Mouse (Mus musculus) frontal cortex, adult (tissue): ENCODE data around the gene Wnt4.

ENCODE experiments used
- ATAC-seq: cut with Nextera tagmentation; 2 replicates; pipeline ENCODE4 v1.9.2; 2017; ENCODE audit warnings: mild to moderate bottlenecking, moderate library complexity, mixed read lengths; ENCODE audit not compliant: low TSS enrichment

The Wnt4 gene

GRCm38 (mm10) chr4:137305831-137306576, 28.7 kb downstream of the Wnt4 start:
- no peak for ATAC-seq

DNA sequence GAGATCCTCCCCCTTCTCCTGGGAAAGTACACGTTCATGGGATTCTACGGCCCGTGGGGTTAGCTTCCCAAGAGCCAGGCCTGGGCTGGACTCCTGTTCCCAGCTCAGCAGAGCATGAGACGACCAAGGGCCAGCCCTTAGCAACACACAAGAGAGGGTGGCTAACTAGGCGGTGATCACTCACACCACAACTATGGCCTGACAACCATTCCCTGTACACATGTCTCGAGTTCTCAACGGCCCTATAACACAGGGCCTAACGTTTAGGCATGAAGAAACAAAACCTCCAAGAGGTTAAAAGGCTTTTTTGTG, 29.2 kb downstream of the Wnt4 start:
- no peak for ATAC-seq

- ATAC-seq, result no peak
Measured at GRCm38 (mm10) chr4:137306991-137307706, 29.9 kb downstream of the Wnt4 start.

DNA sequence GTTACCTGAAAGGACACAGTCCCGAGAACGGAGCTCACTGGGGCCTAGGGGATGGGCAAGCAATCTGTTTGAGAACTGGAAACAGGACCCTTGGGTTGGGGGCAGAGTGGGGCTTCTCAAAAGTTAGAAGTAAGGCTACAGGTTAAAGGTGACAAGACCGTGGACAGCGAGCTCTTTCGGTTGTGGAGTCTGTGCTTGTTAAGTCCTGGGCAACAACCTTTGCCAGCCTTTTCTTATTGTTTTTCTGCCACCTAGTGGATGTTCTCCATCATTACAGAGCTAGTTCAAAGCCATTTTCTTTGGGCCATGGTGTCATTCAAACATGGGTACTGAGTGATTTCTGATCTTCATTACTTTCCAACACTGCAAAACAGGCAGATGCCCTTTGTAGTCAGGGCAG, 31.1 kb downstream of the Wnt4 start:
- ATAC-seq, result 0 out of 2 replicates have a peak, but pooled peaks have one; percentile 15

- ATAC-seq, result no peak
Measured at GRCm38 (mm10) chr4:137313511-137313910, 36.2 kb downstream of the Wnt4 start.

DNA sequence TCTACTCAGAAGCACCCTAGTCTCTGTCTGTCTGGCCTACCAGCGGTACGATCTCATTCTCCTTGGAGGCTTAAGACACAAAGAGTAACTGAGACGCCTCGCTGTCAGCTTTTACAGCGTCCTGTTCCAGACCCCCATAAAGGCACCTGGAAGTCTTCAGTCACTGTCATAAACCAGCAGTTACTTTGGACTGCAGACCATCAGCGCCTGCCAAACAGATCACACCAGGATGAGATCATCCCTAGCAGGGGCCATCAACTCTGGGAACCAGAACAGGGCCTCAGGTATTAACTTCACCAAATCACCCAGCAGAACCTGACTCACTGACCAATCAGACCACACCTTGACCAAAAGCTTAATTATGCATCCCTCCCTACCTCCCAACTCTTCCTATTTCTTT, 37.3 kb downstream of the Wnt4 start:
- ATAC-seq, result no peak

DNA sequence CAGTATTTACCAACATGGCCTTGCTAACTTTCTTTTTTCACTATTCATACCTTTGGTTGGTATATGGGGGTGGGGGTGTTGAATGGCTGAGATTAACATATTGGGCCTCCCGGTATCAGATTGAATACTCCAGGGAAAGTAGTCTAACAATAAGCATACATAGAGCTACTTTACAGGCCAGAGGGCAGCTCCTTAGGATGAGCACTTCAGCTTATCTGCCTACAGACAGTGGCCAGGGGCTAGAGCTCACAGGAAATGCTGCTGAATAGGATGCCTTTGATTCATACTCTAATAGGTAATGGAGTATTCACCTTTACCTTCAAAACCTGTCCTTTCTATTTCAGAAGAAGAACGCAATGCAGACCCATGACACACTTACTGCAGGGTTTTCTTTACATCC, 37.8 kb downstream of the Wnt4 start:
- no peak for ATAC-seq

GRCm38 (mm10) chr4:137316027-137316770, 38.9 kb downstream of the Wnt4 start:
- ATAC-seq, result no peak

DNA sequence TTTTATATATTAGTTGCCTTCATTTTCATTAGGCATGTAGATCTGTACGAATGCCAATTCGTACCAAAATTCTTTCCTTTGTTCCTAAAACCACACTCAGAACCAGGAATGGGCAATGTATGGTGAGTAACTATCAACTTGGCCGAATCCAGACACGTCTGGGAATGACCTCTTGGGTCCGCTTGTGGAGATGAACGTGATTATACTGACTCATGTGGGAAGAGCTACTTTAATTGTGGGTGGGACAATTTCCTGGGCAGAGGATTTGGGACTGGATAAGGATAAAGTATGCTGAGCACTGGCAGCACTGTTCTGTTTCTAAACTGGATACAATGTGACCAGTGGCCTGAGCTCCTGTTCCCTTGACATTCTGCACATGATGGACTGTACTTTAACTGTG, 47.6 kb downstream of the Wnt4 start:
- no peak for ATAC-seq

DNA sequence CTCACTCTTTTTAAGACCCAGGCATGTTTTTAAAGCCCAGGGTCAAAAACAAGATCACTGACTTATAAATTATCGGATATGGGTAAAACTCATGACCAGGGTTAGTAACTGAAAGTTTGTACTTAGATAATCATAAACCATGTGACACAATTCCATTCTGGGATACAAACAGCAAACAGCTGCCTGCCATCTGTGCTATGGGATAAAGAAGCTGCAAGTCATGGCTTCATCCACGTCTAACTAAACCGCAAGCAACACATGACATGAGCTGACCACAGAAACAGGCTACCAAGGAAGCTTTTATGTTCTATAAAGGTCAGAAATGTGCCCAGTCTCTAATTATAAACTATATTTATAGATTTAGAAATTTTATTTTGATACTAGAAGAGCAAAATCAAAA, 49.2 kb downstream of the Wnt4 start:
- ATAC-seq, result no peak

GRCm38 (mm10) chr4:137332051-137332450, 54.8 kb downstream of the Wnt4 start:
- ATAC-seq, result no peak

DNA sequence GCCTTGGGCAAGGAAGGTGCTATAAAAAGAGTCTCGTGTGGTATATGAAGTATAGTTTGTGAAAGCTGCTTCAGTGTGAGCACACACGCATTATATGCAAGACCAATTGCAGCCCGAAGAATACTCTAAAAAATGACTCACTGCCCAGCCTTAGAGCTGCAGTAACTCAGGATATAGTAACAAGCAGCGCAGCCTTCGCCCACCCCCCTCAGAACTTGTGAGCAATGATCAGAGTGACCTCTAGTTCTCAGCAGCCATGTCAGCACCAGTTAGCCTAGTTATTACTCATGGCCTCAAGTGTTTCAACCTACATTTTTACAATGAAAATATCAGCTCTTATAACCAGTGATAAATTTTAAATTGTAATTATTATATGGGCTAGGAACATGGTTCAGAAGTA, 59.2 kb downstream of the Wnt4 start:
- ATAC-seq, result no peak

- no peak for ATAC-seq
Measured at GRCm38 (mm10) chr4:137339415-137339814, 62.1 kb downstream of the Wnt4 start.

DNA sequence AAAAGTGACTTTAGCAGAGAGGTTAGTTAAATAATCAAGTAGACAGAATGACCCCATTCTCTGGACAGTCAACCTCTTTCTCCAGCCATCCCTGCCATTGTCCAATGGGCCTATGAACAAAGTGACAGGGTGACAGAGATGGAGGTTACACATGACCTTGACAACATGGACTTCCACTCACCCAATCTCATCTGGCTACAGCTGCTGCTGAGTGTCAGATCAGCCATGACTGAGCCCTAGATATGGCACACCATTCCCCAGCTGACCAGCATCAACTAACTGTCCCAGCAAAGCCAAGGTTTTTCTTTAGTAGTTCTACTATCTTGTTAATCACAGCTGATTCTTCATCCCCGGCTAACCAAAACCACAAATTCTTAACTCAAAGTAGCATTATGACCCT, 65.5 kb downstream of the Wnt4 start:
- ATAC-seq, result no peak

- ATAC-seq, result no peak
Measured at GRCm38 (mm10) chr4:137345112-137345511, 67.8 kb downstream of the Wnt4 start.

DNA sequence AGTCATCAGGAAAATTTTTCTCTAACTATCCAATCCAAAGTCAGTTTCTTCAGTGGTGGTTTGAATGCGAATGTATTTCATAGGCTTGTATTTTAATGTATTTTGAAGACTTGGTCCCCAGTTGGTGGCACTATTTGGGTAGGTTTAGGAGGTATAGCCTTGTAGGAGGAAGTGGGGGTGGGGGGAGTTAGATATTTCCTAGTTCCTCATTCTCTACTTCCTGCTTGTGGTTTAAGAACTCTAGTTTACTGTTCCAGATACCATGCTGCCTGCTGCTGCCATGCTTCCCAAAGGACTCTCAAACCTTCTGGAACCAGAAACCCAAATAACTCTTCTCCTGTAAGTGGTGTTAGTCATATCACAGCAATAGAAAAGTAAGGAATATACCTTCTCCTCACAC, 68.5 kb downstream of the Wnt4 start:
- no peak for ATAC-seq
